Mouse (Mus musculus) liver, embryonic 14.5 days (tissue): ENCODE data around the gene Cela3a. TPM values are rescaled to one million over a fixed set of nuclear protein-coding genes. Genes with fewer than 3 reads are reported as not detected.

Experiments
- ATAC-seq: fragments of 200-750 bp; cut with Nextera tagmentation; 2 replicates; pipeline ENCODE4 v1.8.0; 2017; ENCODE audit warnings: moderate number of reproducible peaks, mild to moderate bottlenecking, moderate library complexity; ENCODE audit not compliant: insufficient read depth
- DNase-seq, 3 experiments: peaks; one replicate each; pipeline ENCODE4 v3.0.0-alpha.2; 2012 to 2013; ENCODE audit warnings: low read depth in 3 of 3, low spot score in 3 of 3
- H3K27ac ChIP-seq: fragments of 300-500 bp; sonication (generic); 2 replicates; pipeline ENCODE4 v1.5.1; 2014; ENCODE audit warnings: moderate library complexity, mild to moderate bottlenecking, control low read depth, inconsistent platforms
- H3K27me3 ChIP-seq: fragments of 300-500 bp; sonication (generic); 2 replicates; pipeline ENCODE4 v1.6.1; 2014; ENCODE audit warnings: mild to moderate bottlenecking, low read length, moderate library complexity; ENCODE audit not compliant: control insufficient read depth, insufficient read depth
- H3K36me3 ChIP-seq: fragments of 300-500 bp; sonication (generic); replicated peaks from 2 replicates; pipeline ENCODE4 v1.6.1; 2014; ENCODE audit warnings: low read depth; ENCODE audit not compliant: control insufficient read depth, insufficient read depth
- H3K4me1 ChIP-seq, 2 experiments: fragments of 200-500 bp in 1 of 2; fragments of 300-500 bp in 1 of 2; sonication (generic) in 1 of 2; replicated peaks; 2 replicates each; pipeline ENCODE4 v1.6.1; 2012 to 2014; ENCODE audit warnings: antibody characterized with exemption in 1 of 2, inconsistent platforms in 1 of 2, low read length in 1 of 2; ENCODE audit not compliant: control insufficient read depth in 2 of 2, insufficient read depth in 2 of 2
- H3K4me2 ChIP-seq: fragments of 300-500 bp; sonication (generic); 2 replicates; pipeline ENCODE4 v1.6.1; 2014; ENCODE audit warnings: low read depth, mild to moderate bottlenecking, control low read depth, moderate library complexity
- H3K4me3 ChIP-seq, 2 experiments: fragments of 200-500 bp in 1 of 2; fragments of 300-500 bp in 1 of 2; sonication (generic) in 1 of 2; 2 replicates each; pipeline ENCODE4 v1.5.1; 2012 to 2014; ENCODE audit warnings: low read depth in 2 of 2, low read length in 2 of 2, mild to moderate bottlenecking in 2 of 2, control low read depth in 1 of 2, inconsistent platforms in 1 of 2, moderate library complexity in 1 of 2; ENCODE audit not compliant: insufficient read depth in 1 of 2
- H3K9ac ChIP-seq: fragments of 300-500 bp; sonication (generic); replicated peaks from 2 replicates; pipeline ENCODE4 v1.6.1; 2014; ENCODE audit warnings: mild to moderate bottlenecking, control low read depth, moderate library complexity
- H3K9me3 ChIP-seq: fragments of 300-500 bp; sonication (generic); 2 replicates; pipeline ENCODE4 v1.6.1; 2016; ENCODE audit warnings: low read length, mixed read lengths; ENCODE audit not compliant: control insufficient read depth
- CTCF ChIP-seq: IDR thresholded peaks from 2 replicates; pipeline ENCODE4 v1.5.1; 2016; ENCODE audit warnings: antibody characterized with exemption, low read depth, control low read depth
- EP300 ChIP-seq: IDR thresholded peaks from 2 replicates; pipeline ENCODE4 v1.6.1; 2016; ENCODE audit warnings: antibody characterized with exemption, low read depth
- WGBS: fragments of 180-500 bp; shearing (Covaris S2); extraction: QIAGEN DNeasy Blood & Tissue Kit; methylation state at CpG from one replicate; pipeline ENCODE4 v1.1.7; 2014; ENCODE audit not compliant: insufficient replicate concordance; 5-methylcytosine and 5-hydroxymethylcytosine counted together
- polyA plus RNA-seq, 2 experiments: library from polyadenylated mRNA; depleted of rRNA in 1 of 2; stranded (reverse) in 1 of 2; unstranded in 1 of 2; fragments of >200 nt; fragmentation: Nextera tagmentation in 1 of 2; extraction: Ambion mirVana in 1 of 2; gene quantifications; 2 replicates each; pipeline versions ENCODE4 v1.2.1 to v1.2.3; 2012 to 2014

The Cela3a gene
- polyA plus RNA-seq, 2 experiments = not detected

DNA sequence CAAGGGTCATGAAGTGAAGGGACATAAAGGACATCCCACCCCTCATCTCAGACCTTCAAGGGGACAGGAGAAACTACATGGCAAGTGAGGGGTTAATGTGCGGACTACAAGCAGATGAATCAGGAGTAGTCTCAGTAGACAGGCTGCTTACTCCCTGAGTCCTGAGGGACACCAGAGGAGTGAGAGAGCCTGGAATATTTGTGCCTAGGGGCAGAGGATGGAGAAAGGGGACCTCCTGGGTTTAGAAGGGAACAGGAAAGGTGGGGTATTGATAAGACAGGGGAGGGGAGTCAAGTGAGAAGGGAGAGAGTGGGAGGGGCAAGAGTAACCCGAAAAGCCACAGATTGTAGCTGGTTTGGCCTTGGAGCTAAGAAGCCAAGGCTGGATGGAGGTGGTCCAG is 39.0 kb upstream of the Cela3a start:
- Histone ChIP-seq H3K9me3 (no peaks in the 10 kb centered on the region), H3K4me2 (no peak overlapping the region), H3K9ac (no peak overlapping the region), H3K36me3 (no peaks in the 10 kb centered on the region), H3K4me3 (no peak overlapping the region), H3K27me3 (no peaks in the 10 kb centered on the region), H3K4me1 (peaks cover 31 to 40% of the 10 kb centered on the region in 2 experiments), H3K27ac (no peak overlapping the region)
- DNase-seq (no peak), ATAC-seq (no peak)
- no peak for TF ChIP-seq CTCF
- no peak for TF ChIP-seq EP300
- 31% methylated on average over 2 of the region's 2 CpGs for WGBS

DNA sequence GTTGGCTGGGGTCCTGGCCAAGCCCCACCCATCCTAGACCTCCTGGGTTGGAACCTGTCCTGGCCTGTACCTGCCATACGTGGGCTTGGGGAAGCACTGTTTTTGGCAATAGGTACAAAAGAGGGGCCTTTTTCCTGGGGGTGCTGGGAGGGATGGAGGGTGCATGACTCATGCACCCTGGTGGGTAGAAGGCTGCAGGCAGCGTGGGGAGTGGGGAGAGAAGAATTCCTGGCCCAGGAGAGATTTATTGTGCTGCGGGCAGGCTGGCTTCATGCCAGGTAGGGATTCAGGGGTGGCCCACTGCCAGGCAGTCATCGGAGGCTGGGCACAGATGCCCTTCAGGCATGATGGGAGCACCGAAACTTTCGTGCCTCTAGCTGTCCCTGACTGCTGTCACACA is 38.6 kb upstream of the Cela3a start:
- peaks cover 31 to 41% of the 10 kb centered on the region in 2 experiments for H3K4me1 ChIP-seq
- no peaks in the 10 kb centered on the region for H3K9me3 ChIP-seq
- H3K27me3 ChIP-seq = no peaks in the 10 kb centered on the region
- H3K9ac ChIP-seq = no peak overlapping the region
- H3K27ac ChIP-seq = no peak overlapping the region
- H3K36me3 ChIP-seq = no peaks in the 10 kb centered on the region
- no peak overlapping the region for H3K4me2 ChIP-seq
- TF ChIP-seq CTCF (no peak), EP300 (no peak)
- 66% methylated on average over 6 of the region's 6 CpGs for WGBS
- DNase-seq (no peak), ATAC-seq (no peak)
- H3K4me3 ChIP-seq = no peak overlapping the region

DNA sequence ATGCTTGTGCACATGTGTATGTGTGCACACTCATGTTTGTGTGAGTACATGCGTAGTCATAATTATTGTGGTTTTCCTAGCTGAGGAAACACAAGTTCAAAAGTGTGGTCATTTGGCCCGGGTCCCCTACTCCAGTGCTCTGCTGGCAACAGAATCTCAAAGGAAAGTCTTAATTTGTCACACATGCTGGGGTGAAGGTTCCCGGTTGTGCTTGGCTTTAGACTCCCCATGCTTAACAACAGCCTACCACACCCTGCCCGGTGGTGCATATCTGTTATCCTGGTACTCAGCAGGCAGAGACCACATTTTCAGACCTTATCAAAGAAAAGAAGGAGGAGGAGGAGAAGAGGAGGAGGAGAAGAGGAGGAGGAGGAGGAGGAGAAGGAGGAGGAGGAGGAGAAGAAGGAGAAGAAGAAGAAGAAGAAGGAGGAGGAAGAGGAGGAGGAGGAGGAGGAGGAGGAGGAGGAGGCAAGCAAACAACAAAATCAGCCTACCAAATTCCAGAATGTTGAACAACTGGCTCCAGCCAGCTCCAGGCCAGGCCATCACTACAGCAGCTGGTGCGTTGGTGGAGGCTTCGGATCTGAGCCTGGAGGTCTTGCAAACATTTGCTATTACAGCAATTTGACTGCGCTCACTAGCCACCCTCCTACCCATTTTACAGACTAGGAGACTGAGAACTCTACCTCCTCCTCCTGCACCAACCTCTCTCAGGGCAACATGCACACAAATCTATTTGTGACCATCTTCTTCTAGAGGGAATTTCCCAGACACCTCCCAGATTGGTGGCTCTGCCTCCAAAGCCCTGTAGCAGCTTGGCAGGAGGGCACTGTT is 38.0 kb upstream of the Cela3a start:
- no peak overlapping the region for H3K9ac ChIP-seq
- H3K4me1 ChIP-seq = peaks cover 31 to 41% of the 10 kb centered on the region in 2 experiments
- H3K36me3 ChIP-seq = no peaks in the 10 kb centered on the region
- no peaks in the 10 kb centered on the region for H3K27me3 ChIP-seq
- peak overlapping the region; percentile 35 for H3K4me2 ChIP-seq
- ATAC-seq (peak; percentile 88), DNase-seq (peak; percentile 48 to 55 (median 51))
- 39% methylated on average over 7 of the region's 7 CpGs for WGBS
- no peak overlapping the region for H3K4me3 ChIP-seq
- no peaks in the 10 kb centered on the region for H3K9me3 ChIP-seq
- H3K27ac ChIP-seq = peak overlapping the region; percentile 45
- TF ChIP-seq CTCF (no peak), EP300 (peak; percentile 60)

DNA sequence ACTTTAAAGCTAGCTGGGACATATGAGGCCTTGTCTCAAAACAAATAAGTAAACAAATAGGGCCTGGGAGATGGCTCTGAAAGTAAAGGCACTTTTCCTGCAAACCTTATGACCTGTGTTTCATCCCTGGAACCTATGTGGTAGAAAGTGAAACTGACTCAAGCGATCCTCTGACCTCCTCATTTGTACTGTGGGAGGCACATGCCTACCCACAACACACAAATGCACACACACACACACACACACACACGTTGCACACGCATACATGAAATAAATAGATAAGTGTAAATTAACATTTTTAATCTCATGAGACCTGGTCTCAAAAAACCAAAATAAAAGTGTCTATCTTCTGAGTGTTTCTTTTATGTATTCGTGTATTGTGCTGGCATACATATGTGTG is 36.3 kb upstream of the Cela3a start:
- Histone ChIP-seq H3K36me3 (no peaks in the 10 kb centered on the region), H3K4me1 (peaks cover 31 to 41% of the 10 kb centered on the region in 2 experiments), H3K4me2 (no peak overlapping the region), H3K27me3 (no peaks in the 10 kb centered on the region), H3K9me3 (no peaks in the 10 kb centered on the region), H3K4me3 (no peak overlapping the region), H3K27ac (no peak overlapping the region), H3K9ac (no peak overlapping the region)
- DNase-seq (no peak), ATAC-seq (no peak)
- TF ChIP-seq CTCF (no peak), EP300 (no peak)
- WGBS = 78% methylated on average over 4 of the region's 4 CpGs

DNA sequence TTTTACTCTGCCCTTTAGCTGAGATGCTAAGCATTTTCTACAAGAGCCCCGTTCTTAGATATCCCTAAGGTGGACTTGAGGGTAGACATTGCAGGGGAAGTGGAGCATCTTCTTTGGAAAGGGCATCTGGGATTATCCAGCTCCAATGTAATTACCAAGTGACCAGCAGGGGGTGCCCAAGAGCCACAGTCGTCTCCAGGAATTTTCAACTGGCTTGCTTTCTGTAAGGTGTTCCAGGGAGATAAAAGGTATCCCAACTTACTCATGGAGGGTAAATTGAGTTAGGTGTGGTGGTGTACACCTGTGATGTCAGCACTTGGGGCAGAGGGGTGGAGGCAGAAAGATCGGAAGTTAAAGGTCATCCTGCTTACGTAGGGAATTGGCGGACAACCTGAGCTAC is 34.0 kb upstream of the Cela3a start:
- ATAC-seq = no peak

More for the DNA sequence above, 34.0 kb upstream of the Cela3a start:
- Histone ChIP-seq H3K9me3 (no peaks in the 10 kb centered on the region), H3K27ac (no peak overlapping the region), H3K9ac (no peak overlapping the region), H3K4me2 (0 out of 2 replicates have a peak overlapping the region, but pooled peaks have one; percentile 8), H3K4me1 (peaks cover 30 to 36% of the 10 kb centered on the region in 2 experiments), H3K27me3 (no peaks in the 10 kb centered on the region), H3K4me3 (no peak overlapping the region), H3K36me3 (no peaks in the 10 kb centered on the region)
- peak; percentile 32 to 56 (median 44) for DNase-seq
- TF ChIP-seq CTCF (peak; percentile 91), EP300 (no peak)
- 34% methylated on average over 5 of the region's 5 CpGs for WGBS
